Mouse (Mus musculus) spleen, adult 12 weeks (tissue): ENCODE measurements around the gene Emilin1.

Experiments used
- DNase-seq: peaks from one replicate; pipeline ENCODE4 v3.0.0; 2022; ENCODE audit warnings: low spot score

Gene Emilin1

DNA sequence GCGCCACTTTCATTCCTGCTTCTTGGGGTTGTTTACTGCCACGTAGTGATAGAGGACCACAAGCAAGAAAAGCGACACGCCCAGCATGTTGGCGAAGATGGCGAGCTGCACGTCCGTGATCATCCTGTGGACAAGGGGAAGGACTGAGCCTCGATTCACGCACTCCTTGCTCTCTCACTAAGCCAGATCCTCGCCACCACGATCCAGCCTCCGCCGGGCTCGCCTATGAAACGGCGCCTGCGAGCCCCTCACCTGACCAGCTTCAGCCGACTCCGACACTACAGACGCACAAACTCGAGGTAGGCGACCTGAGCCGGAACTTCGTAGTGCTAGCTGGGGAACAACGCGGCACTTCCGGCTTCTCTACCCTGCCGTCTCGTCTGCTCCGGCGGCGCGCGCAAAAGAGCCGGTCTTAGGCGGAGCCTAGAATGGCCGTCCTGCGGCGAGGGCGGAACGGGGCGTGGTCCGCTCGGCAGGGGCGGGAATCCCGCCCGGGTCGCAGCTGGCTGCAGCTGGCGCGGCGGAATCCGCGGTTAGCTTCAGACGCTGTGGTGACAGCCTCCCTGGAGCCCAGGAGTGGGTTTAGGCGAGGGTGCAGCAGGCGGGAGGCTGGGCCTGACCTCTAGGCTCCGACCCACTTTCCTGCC, 5.7 kb upstream of the Emilin1 start, which contains the start of gene Ost4:
Gene Ost4, minus strand, starts transcription at position 376 of the 647 bp plus-strand sequence.
- peak; percentile 97 for DNase-seq

DNA sequence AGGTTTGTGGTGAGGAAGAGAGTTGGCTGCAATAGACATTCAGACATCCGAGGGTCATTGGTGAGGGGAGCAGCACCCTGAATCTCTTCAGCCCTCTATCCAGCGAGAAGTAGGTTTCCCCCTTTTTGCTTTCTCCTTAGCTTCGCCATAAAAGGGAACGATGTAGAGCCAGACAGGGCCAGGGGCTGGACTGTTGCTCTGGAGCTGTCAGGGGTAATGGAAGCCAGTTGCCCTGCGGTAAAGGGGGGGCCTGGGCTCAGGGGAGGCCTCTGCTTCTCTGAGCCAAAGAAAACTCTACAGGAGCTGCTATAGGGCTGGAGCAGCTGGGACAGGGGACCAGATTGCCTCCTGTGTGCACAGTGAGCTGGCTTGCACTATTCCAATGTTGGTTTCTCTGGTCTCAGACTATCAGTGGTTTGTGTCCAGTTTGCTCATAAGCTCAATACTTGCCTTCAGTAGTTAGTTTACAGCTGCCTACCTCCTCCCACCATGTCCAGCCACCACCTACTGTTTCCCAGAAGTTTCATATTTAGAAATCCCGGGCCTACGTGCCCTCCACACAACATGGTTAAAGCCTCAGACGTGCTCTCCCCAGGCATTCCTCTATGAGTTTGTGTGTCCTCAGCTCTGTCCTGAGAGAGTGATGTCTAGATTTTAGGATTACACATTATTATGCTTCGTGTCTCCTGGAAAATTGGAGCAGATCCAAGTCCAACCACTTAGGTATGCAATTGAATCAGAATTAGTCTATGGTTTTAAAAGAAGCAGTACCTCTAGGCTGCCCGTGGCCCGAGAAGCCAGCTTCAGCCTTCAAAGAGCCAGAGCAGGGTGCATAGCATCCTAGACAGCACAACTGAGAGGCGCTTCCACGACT, 4.5 kb upstream of the Emilin1 start:
- DNase-seq, result no peak

DNA sequence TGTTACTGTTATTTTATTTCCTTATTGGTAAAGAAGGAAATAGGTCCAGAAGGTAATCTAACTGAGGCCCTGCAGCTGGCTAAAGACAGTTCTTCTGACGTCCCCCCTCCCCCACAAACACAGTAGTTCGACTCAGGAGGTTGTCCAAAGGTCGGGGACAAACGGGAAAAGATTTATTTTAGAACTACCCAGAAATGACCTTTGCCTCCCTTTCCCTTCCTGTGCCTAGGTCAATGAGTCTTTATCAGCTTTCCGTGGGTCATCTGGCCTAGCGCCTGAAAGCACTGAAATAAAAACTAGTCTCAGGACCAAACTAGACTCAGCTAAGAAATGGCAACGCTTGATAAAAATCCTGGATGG, 3.9 kb upstream of the Emilin1 start:
- no peak for DNase-seq

DNA sequence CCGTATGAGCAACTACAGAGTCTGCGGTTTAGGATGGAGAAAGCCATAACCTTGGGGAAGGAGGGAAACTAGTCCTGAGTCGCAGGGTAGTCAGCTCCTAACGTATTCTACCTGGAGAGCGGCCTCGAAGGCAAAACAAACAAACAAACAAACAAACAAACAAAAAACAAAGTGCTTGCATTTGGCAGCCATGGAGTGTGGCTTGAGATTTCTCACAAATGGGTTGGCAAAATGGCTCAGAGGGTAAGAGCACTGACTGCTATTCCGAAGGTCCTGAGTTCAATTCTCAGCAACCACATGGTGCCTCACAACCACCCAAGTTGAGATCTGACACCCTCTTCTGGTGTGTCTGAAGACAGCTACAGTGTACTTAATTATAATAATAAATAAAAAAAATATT, 3.3 kb upstream of the Emilin1 start:
- no peak for DNase-seq

DNA sequence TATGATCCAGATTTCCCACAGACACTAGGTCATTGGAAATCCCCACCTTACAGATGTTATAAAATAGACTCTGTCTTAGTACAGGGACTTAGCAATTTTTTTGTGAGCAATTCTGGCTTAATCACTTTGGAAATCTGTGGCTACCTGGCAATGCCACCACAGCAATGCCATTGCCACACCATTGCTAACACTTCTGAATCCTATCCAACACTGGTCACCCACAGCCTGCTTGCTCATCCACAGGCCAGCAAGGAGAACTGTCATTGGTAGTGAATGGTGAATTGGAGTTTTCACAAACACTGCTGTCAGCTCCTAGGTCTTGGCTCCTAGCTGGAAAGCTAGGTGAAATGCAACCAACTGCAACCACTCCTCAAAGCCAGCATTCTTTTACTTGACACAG, 2.7 kb upstream of the Emilin1 start:
- DNase-seq, result no peak

DNA sequence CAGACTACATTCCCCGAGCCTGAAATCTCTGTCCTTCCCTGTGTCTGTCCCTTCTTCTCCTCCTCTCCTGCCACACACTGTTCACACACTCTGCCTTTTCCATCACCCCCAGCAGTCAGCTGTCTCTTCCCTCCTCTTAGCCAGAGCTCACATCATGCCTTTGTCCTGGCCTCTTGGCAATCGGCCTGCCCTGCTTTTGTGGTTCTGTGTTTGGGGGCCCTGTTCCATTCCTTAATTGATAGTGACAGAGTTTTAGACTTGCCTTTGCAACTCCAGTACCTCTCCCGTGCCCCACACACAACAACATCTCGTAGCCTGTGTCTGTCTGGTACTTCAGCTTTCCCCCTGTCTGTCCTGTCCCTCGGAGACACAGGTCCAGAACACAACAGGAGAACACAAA, 1.0 kb upstream of the Emilin1 start:
- no peak for DNase-seq

DNA sequence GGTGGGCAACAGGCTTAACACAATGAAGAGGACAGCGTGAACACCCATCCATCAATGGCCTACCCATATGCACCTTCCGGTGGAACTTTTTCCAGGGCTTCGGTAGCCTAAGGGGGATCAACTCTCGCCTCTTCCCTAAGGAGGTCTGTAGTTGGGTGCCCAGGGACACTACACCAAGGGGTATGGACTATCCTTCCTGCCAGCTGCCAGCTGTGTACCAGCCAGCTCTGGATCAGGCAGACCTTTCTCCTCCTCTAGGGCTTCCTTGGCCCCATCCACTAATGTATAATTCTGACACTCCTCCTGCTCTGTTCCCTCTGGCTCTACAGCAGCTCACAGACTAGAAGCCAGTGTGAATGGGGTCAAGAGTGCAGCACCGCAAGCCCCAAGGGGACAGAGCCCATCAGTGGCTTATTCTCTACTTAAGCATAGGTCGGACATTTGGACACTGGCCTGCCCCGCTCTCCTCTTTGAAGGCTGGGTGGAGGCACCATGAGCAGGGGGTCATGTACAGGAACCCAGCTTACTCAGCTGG, 966 bp downstream of the Emilin1 start:
- no peak for DNase-seq

DNA sequence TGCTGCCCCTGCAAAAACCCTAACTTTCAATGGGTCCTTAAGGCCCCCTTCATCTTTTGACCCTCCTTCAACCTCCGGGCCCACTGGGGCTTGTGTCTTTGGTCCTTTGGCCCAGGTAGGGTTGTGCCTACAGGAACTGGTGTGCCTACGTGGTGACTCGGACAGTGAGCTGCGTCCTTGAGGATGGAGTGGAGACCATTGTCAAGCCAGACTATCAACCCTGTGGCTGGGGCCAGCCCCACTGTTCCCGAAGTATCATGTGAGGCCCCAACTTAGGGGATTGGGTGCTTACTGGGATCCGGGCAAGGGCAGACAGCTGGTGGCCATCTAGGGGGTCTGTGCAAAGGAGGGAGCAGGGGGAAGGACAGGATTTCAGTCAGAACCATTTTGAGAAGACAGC, 1.6 kb downstream of the Emilin1 start:
- DNase-seq, result no peak

DNA sequence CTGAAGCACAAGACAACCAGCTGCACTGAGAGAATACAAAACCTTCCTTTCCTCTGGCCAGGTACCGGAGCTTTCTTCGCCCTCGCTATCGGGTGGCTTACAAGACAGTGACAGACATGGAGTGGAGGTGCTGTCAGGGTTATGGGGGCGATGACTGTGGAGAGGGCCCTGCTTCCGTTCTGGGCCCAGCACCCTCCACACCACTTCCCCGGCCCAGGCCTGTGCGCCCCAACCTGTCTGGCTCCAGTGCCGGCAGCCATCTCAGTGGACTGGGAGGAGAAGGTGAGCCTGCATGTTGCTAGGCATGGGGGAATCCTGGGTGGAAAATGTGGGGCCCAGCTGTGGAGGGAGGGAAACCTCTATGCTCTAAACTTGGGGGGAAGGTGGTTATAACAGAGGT, 2.3 kb downstream of the Emilin1 start:
- no peak for DNase-seq

DNA sequence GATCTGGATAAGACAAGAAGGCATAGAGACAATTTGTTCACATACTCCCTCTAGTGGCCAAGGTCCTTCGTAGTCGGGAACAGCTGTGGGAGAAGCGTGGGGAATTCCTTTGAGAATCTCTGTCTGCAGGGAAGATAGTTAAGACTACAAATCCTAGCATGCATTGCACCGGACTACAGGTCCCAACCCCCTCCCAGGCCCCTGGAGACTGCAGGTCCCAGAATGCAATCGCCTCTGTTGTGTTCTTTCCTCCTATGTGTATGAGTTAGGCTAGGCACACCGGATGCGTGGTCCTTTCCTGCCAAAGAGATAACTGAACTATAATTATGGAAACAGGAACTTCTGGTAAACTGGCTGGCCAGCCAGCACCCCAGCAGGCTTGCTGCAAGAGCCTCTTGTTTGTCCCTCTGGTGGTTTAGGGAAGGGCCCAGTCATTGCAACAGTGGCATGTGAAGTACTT, 2.8 kb downstream of the Emilin1 start:
- DNase-seq, result peak; percentile 30

DNA sequence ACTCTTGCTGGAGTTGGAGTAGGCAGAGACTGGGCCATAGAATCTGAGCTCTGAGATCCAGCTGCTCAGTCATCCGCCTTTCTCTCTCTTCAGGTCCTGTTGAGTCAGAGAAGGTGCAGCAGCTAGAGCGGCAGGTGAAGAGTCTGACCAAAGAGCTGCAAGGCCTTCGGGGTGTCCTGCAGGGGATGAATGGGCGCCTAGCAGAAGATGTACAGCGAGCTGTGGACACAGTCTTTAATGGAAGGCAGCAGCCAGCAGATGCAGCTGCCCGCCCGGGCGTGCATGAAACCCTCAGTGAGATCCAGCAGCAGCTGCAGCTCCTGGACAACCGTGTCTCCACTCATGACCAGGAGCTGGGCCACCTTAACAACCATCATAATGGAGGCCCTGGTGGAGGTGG, 3.6 kb downstream of the Emilin1 start:
- no peak for DNase-seq

DNA sequence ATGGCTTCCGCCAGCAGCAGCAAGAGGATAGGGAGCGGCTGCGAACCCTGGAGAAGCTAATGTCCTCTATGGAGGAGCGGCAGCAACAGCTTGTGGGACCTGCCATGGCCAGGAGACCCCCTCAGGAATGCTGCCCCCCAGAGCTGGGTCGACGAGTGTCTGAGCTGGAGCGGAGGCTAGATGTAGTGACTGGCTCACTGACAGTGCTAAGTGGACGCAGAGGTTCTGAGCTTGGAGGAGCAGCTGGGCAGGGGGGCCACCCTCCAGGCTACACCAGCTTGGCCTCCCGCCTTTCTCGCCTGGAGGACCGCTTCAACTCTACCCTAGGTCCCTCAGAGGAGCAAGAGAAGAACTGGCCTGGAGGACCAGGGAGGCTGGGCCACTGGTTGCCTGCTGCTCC, 4.1 kb downstream of the Emilin1 start:
- no peak for DNase-seq

DNA sequence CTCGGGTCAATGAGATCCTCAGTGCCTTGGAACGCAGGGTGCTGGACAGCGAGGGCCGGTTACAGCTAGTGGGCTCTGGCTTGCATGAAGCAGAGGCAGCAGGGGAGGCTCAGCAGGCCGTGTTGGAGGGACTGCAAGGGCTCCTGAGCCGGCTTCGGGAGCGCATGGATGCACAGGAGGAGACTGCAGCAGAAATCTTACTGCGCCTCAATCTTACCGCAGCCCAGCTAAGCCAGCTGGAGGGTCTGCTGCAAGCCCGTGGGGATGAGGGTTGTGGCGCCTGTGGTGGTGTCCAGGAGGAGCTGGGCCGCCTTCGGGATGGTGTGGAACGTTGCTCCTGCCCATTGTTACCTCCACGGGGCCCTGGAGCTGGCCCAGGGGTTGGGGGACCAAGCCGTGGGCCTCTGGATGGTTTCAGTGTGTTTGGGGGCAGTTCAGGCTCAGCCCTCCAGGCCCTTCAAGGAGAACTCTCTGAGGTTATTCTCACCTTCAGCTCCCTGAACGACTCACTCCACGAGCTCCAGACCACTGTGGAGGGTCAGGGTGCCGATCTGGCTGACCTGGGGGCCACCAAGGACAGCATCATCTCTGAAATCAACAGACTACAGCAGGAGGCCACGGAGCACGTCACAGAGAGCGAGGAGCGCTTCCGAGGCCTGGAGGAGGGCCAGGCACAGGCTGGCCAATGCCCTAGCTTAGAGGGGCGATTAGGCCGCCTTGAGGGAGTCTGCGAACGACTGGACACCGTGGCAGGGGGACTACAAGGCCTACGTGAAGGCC, 4.9 kb downstream of the Emilin1 start:
- no peak for DNase-seq

DNA sequence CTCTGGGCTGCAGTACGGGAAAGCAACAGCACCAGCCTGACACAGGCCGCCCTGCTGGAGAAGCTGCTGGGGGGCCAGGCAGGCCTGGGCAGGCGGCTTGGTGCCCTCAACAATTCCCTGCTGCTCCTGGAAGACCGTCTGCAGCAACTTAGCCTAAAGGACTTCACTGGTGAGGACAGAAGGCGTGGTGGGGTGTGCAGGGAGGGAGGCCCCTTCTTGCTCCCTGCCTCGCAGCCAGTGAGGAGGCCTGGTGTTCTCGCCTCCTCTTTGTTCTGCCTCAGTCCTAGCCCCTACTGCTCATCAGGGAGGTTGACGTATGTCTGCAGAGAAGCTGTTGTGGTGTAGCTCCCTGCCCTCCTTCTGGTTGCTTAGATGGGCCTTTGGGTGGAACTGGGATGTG, 5.5 kb downstream of the Emilin1 start:
- no peak for DNase-seq

DNA sequence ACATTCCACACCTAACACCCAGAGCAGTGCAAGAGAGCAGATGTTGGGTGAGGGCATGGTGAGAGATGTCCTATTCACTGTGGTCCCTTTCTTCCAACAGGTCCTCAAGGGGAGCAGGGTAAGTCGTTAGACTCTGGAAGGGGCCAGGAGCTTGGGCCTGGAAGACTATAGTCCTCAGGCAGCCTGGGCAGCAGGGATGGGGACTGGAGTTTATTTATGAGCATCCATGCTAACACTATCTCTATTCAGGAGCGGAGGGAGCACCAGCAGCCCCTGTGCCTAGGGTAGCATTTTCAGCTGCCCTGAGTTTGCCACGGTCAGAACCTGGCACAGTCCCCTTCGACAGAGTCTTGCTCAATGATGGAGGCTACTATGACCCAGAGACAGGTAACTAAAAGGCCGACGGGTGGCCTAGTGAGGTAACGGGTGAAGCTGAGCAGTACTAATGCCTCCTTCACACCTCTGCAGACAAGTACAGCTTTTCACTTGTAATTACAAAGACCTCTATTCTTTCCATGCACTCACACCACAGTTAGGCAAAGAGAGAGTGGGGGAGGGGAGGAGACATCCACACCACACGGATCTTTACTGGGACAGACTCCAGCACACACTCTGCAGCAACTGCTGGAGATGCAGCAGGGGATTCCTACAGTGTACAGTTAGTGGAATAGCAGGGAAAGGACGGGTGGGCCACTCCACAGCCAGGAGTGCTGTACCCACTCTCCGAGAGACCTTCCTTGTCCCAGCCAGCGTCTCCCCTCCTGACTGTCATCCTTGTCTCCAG, 6.8 kb downstream of the Emilin1 start:
- DNase-seq, result no peak

DNA sequence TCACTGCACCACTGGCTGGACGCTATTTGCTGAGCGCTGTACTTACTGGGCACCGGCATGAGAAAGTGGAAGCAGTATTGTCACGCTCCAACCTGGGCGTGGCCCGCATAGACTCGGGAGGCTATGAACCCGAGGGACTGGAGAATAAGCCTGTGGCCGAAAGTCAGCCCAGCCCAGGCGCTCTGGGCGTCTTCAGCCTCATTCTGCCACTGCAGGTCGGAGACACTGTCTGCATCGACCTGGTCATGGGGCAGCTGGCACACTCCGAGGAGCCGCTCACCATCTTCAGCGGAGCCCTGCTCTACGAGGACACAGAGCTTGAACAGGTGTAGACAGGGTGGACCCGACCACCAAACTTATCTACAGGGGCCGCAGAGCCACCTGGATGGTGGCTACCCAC, 7.4 kb downstream of the Emilin1 start:
- DNase-seq, result no peak

DNA sequence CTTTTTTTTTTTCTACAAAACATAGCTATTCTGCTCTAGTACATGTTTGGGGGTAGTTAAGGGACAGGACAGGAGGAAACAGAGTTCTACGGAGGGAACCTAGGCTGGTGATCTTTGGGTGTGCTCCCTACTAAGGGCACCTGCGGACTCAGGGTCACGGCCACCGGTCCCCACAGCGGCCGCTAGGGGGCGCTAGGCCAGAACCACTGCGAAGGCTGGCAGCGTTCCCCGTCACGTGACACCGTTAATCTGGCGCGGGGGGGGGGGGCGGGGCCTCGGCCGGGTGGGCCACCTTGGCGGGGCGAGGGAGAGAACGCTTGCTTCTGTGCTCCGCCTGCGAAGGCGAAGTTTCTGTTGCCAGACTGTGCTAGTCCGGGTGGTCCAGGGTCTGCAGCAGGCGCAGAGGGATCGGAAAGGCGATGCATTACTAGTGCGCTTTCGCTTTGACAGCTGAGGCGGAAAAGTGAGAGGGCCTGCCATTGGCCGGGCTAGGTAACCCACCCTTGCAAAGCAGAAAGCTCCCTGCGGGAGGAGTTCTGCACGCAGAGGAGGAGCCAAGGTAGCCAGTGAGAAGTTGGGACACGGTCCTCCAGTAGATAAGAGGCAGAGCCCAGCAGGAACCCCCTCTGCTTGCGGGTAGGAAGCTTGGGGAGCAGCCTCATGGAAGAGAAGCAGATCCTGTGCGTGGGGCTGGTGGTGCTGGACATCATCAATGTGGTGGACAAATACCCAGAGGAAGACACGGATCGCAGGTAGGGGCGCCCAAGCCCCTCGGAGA, 8.2 kb downstream of the Emilin1 start, which contains the start of gene Khk:
Gene Khk, plus strand, starts transcription at position 176 of the 778 bp plus-strand sequence.
- DNase-seq, result peak; percentile 85

DNA sequence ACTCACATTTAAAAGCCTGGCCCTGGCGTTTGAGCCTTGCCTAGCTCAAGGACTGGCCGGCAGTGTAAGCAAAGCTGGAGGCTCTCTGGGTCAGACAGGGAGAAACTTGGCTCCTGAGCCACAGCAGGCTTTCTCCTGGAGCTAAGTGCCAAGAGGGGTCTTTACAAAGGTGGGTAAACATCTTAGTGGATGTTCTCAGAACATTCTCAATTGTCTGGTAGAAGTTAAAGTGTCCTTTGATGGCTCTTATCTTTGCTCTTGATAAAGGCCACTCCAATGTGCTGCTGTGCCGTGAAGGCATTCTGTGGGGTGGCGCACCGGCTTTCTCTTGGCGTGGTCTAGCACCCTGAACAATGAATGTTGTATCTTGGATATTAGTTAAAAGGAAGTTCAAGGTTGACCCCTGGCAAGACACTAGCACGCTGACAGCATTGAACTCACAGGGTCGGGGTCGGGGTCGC, 9.4 kb downstream of the Emilin1 start:
- DNase-seq, result no peak

DNA sequence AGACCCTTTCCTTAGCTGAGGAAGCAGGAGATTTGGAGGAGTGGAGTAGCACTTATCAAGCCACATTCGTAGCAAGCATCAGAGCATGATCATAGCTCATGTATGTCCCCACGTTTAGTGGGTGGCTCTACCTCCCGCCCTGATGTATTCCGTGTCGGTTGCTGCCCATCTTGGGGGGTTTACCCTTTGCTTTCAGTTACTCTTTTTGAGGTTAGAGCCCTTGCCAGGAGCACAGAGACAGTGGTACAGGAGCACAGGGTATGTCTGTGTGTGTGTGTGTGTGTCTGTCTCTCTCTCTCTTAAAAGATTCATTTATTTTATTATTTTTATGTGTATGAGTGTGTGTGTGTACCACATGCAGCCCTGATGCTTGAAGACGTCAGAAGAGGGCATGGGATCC, 9.9 kb downstream of the Emilin1 start:
- DNase-seq, result no peak

DNA sequence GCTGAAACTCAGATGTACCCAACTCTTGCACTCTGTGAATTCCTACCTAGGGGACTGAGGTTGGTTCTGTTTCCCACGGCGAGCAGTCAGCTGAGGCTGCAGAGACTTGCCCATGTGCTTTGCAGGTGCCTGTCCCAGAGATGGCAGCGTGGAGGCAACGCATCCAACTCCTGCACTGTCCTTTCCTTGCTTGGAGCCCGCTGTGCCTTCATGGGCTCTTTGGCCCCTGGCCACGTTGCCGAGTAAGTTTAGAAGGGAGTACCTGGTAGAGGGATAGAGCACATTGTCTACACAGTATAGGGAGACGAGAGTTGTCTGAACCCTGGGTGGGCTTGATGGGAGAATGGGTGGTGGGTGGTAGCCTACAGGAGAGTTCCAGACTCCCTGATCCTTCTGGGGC, 11.4 kb downstream of the Emilin1 start:
- no peak for DNase-seq

DNA sequence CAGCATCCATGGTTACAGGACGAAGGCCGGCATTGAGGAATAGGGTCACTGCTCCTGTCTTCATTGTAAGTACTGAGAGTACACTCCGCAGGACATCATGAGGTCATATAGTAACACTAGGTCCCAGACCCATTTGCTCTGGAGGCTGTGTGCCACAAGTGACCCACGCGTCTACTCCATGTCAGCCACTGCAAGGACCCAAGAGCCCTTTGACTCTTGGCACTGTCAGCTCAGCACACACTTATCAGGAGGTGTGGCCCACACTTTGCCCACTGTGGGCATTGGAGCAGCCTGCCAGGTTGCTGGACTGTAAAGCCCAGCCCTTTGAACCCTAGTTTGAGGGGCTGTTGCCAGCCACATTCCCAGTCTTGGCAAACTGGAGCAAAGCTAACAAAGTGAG, 12.0 kb downstream of the Emilin1 start:
- DNase-seq, result no peak
